Mouse (Mus musculus) retina, adult 2 months (tissue): ENCODE results near the gene Abraxas2.

Source experiments
- DNase-seq: peaks from one replicate; pipeline ENCODE4 v3.0.0-alpha.2; 2012; ENCODE audit warnings: low read depth, low spot score

The Abraxas2 gene

GRCm38 (mm10) chr7:132898234-132898633, 39.2 kb downstream of the Abraxas2 start:
- no peak for DNase-seq

- no peak for DNase-seq
Measured at GRCm38 (mm10) chr7:132900826-132901531, 42.0 kb downstream of the Abraxas2 start.

GRCm38 (mm10) chr7:132903796-132904195, 44.8 kb downstream of the Abraxas2 start:
- DNase-seq, result no peak

GRCm38 (mm10) chr7:132921971-132922370, 62.9 kb downstream of the Abraxas2 start:
- peak; percentile 88 for DNase-seq

- no peak for DNase-seq
Measured at GRCm38 (mm10) chr7:132925227-132925626, 66.2 kb downstream of the Abraxas2 start.

DNA sequence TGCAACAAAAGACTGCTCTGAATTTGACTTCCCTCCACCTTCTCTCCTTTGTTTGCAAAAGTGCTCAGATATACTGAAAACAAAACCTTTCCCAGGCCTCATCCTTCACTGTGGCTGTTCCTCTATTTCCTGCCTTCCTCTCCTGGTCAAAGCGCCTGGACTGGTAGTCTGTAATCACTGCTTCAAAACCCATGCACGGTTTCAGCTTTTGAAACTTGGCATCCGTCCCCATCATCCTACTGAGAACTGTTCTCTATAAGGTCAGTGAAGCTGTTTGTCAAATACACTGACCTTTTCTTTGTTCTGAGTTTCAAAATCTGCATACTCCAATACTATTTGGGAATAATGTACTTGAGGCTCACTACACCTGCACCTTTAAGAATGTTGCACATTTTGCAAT, 68.2 kb downstream of the Abraxas2 start:
- no peak for DNase-seq

DNA sequence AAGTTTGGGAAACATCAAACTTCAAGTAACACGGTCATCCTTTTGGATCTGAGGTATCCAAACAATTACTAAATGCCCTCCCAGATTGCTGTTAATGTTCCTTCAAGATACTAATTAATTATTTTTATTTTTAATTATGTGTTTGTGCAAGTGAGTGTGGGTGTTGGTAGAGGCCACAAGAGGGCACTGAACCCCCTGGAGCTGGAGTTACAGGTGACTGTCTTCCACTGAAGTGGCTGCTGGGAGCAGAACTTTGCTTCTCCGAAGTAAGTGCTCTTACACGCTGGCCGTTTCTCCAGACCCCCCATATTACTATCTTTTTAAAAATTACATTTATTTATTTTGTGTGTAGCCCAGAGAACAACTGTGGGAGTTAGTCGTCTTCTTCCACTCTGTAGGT, 71.0 kb downstream of the Abraxas2 start:
- no peak for DNase-seq

GRCm38 (mm10) chr7:132930850-132931559, 72.0 kb downstream of the Abraxas2 start, which contains the start of gene Zranb1:
Gene Zranb1, plus strand, starts transcription at chr7:132931142.
- peak; percentile 93 for DNase-seq

- DNase-seq, result no peak
Measured at GRCm38 (mm10) chr7:132931560-132932351, 72.7 kb downstream of the Abraxas2 start.

GRCm38 (mm10) chr7:132933331-132933730, 74.3 kb downstream of the Abraxas2 start:
- no peak for DNase-seq
